Mouse (Mus musculus): ENCODE measurements around the gene Nupl2. TPM values are rescaled to one million over a fixed set of nuclear protein-coding genes. Genes with fewer than 3 reads are reported as not detected.
A peak's percentile ranks its signal among the peaks of the same experiment; 100 is the strongest.

Nupl2 gene
- 10 to 100 TPM in 1 of 2 experiments, 1 to 10 TPM in 1; 9.8 to 12.1 TPM for total RNA-seq (2021)

- DNase-seq, result peak; percentile 92 to 93
These were observed at the start of gene Nupl2 for GRCm38 (mm10) chr5:24164789-24165445. TSS of gene Nupl2 (plus strand) at chr5:24164963.

GRCm38 (mm10) chr5:24122221-24122620 is 42.5 kb upstream of the Nupl2 start:
- no peak for DNase-seq

GRCm38 (mm10) chr5:24124175-24124574 is 40.6 kb upstream of the Nupl2 start:
- no peak for DNase-seq

GRCm38 (mm10) chr5:24124579-24125276 is 40.0 kb upstream of the Nupl2 start:
- DNase-seq, result no peak

- no peak for DNase-seq
These were observed 38.7 kb upstream of the Nupl2 start for GRCm38 (mm10) chr5:24125910-24126636.

GRCm38 (mm10) chr5:24126967-24127366 is 37.8 kb upstream of the Nupl2 start:
- DNase-seq, result no peak

- no peak for DNase-seq
These were observed 17.8 kb upstream of the Nupl2 start for GRCm38 (mm10) chr5:24146964-24147363.

- DNase-seq, result no peak
These were observed 12.6 kb upstream of the Nupl2 start for GRCm38 (mm10) chr5:24152199-24152598.

- DNase-seq, result no peak
These were observed 8.0 kb upstream of the Nupl2 start for GRCm38 (mm10) chr5:24156774-24157173.

- DNase-seq, result no peak
These were observed 2.5 kb downstream of the Nupl2 start for GRCm38 (mm10) chr5:24167263-24167662.

GRCm38 (mm10) chr5:24169881-24170280 is 5.1 kb downstream of the Nupl2 start:
- DNase-seq, result no peak

- no peak for DNase-seq
These were observed 7.3 kb downstream of the Nupl2 start for GRCm38 (mm10) chr5:24172092-24172491.

- DNase-seq, result no peak
These were observed 16.9 kb downstream of the Nupl2 start for GRCm38 (mm10) chr5:24181514-24182295.

- DNase-seq, result no peak
These were observed 17.6 kb downstream of the Nupl2 start for GRCm38 (mm10) chr5:24182296-24182734.

GRCm38 (mm10) chr5:24183096-24183495 is 18.3 kb downstream of the Nupl2 start:
- DNase-seq, result no peak

GRCm38 (mm10) chr5:24184011-24184410 is 19.2 kb downstream of the Nupl2 start:
- DNase-seq, result no peak

- DNase-seq, result no peak
These were observed 23.7 kb downstream of the Nupl2 start for GRCm38 (mm10) chr5:24188476-24188875.

- no peak for DNase-seq
These were observed 27.1 kb downstream of the Nupl2 start for GRCm38 (mm10) chr5:24191821-24192220.

GRCm38 (mm10) chr5:24201006-24201405 is 36.2 kb downstream of the Nupl2 start:
- DNase-seq, result no peak

- peak; percentile 15 to 28 for DNase-seq
These were observed 37.7 kb downstream of the Nupl2 start for GRCm38 (mm10) chr5:24202492-24202891.

GRCm38 (mm10) chr5:24203266-24203665 is 38.5 kb downstream of the Nupl2 start:
- DNase-seq, result no peak

- DNase-seq, result no peak
These were observed 43.2 kb downstream of the Nupl2 start for GRCm38 (mm10) chr5:24207965-24208364.

GRCm38 (mm10) chr5:24208505-24208904 is 43.7 kb downstream of the Nupl2 start:
- no peak for DNase-seq

Data from layer of hippocampus, postnatal 36 days (tissue).